23 mouse cellular contexts compared by ENCODE assay signal in the genomic region with DNA sequence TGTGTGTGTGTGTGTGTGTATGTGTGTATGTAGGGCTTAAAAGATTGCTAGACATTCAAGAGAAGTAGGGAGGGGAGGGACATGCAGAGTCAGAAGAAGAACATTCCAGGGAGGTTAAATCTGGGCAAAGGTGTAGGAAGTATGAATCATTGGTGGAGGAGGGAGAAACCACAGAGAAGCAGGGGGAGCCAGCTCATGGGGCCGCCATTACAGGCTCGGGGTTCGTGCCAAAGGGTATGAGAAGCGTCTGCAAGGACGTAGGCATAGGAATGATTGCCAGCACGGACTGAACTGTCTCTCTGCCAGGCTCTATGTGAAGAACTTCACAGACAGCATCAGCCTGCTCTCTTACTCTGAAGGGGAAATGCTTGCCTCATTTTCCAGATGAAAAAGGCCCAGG. TPM values are rescaled to one million over a fixed set of nuclear protein-coding genes. Genes with fewer than 3 reads are reported as not detected.
DNase-seq lines count a peak whose midpoint lies in the region; ATAC-seq and TF ChIP-seq lines count a peak whose summit lies in the region.
"Had no signal": no experiment of that assay in that cellular context is flagged by ENCODE, and none has a peak within 500 bp of the region (broad histone marks: within the 10 kb centered on the region; RNA-seq: fewer than 3 reads in every experiment).

No protein-coding gene starts in this region.

- no peak overlapping the region for H3K4me3 ChIP-seq in gastrocnemius, adult 2 months
- H3K4me3 ChIP-seq in hindbrain, postnatal 0 days (ENCODE audit: low read length) = no peak overlapping the region
- H3K4me3 ChIP-seq: heart, adult 2 months; limb, embryonic 13.5 days; lung, embryonic 15.5 days had no signal

- 0 out of 2 replicates have a peak, but pooled peaks cover 3% of the 10 kb centered on the region for H3K36me3 ChIP-seq in hindbrain, postnatal 0 days (ENCODE audit: insufficient read depth, low read length)

- peaks cover 14% of the 10 kb centered on the region; the same call in 1 of the 2 replicates for H3K27me3 ChIP-seq in hindbrain, postnatal 0 days (ENCODE audit: insufficient read depth, low read length)

- ATAC-seq in hindbrain, postnatal 0 days = no peak
- ATAC-seq: hindbrain, embryonic 16.5 days had no signal

- DNase-seq in gastrocnemius, adult 2 months = peak; percentile 16
- no peak for DNase-seq in gastrocnemius, adult 18-20 months (ENCODE audit: low spot score)
- DNase-seq in 416B (ENCODE audit: low read depth) = peak; percentile 39
- DNase-seq in adrenal gland, adult 8-10 months = peak; percentile 75
- DNase-seq in fibroblast of lung, adult 2 months (ENCODE audit: low read depth) = peak; percentile 83
- DNase-seq in embryo, embryonic 10 days (ENCODE audit: low spot score) = no peak
- no peak for DNase-seq in layer of hippocampus, adult 8-10 months (ENCODE audit: low spot score in 2 of 2)
- DNase-seq in hindbrain, postnatal 0 days (ENCODE audit: low spot score) = no peak
- DNase-seq: cerebellum, adult 2 months; cerebellum, postnatal 36 days; gastrocnemius, postnatal 25 days; kidney, adult 11 months had no signal

- no peak for TF ChIP-seq CTCF in gastrocnemius, adult 2 months (IDR thresholded peaks at IDR 0.05)
- no peak for TF ChIP-seq CTCF in hindbrain, postnatal 0 days (IDR thresholded peaks at IDR 0.05; ENCODE audit: low read depth)

- H3K4me2 ChIP-seq in hindbrain, postnatal 0 days (ENCODE audit: low read depth, low read length) = no peak overlapping the region
- H3K4me2 ChIP-seq: limb, embryonic 13.5 days; lung, embryonic 15.5 days; midbrain, embryonic 11.5 days had no signal

- no peak overlapping the region for H3K27ac ChIP-seq in gastrocnemius, adult 2 months
- H3K27ac ChIP-seq in hindbrain, postnatal 0 days = no peak overlapping the region
- H3K27ac ChIP-seq: heart, adult 2 months; limb, embryonic 13.5 days; liver, embryonic 14.5 days; lung, embryonic 15.5 days had no signal

- H3K9ac ChIP-seq in hindbrain, postnatal 0 days (replicated peaks; ENCODE audit: low read length) = no peak overlapping the region
- H3K9ac ChIP-seq: limb, embryonic 13.5 days; liver, embryonic 14.5 days; lung, embryonic 15.5 days had no signal

- intact Hi-C loops in gastrocnemius, adult 2 months (cut with DNase I) = no loop called here

- no peaks in the 10 kb centered on the region for H3K9me3 ChIP-seq in hindbrain, postnatal 0 days (ENCODE audit: low read length)
- H3K9me3 ChIP-seq: limb, embryonic 13.5 days; lung, embryonic 15.5 days had no signal

- peaks cover 7% of the 10 kb centered on the region; the same call in 1 of the 2 replicates for H3K4me1 ChIP-seq in hindbrain, postnatal 0 days (ENCODE audit: insufficient read depth, low read length)

- 82% methylated on average over 6 of the region's 6 CpGs for WGBS in hindbrain, postnatal 0 days

RNA-seq across cellular contexts. Expression of a gene that starts 8.8 kb away (rescaled TPM):
- total RNA-seq in gastrocnemius, adult 2 months (2021) = 10 to 100 TPM; 32.4 to 44.6 TPM
- 10 to 100 TPM; 41.4 to 45.4 TPM for total RNA-seq in gastrocnemius, adult 18-20 months (2021)
- 100 to 1,000 TPM; 254 to 451 (median 353) TPM for total RNA-seq in adrenal gland, adult 8-10 months (2022)
- total RNA-seq in layer of hippocampus, adult 8-10 months (2022) = 10 to 100 TPM; 30.4 to 40.5 (median 33.1) TPM
- 43.0 and 50.2 TPM in 2 replicates for total RNA-seq in hindbrain, postnatal 0 days (2014; rRNA removed)
- polyA plus RNA-seq in hindbrain, postnatal 0 days (2015; fragmentation: Nextera tagmentation; extraction: Ambion mirVana) = 14.0 and 14.4 TPM in 2 replicates

RNA-seq across cellular contexts. Expression of a gene that starts 20.0 kb away (rescaled TPM):
- 10 to 100 TPM; 22.2 to 22.6 TPM for total RNA-seq in gastrocnemius, adult 2 months (2021)
- 10 to 100 TPM; 20.1 to 21.3 TPM for total RNA-seq in gastrocnemius, adult 18-20 months (2021)
- 10 to 100 TPM; 56.2 to 62.7 (median 57.0) TPM for total RNA-seq in adrenal gland, adult 8-10 months (2022)
- total RNA-seq in layer of hippocampus, adult 8-10 months (2022) = 10 to 100 TPM; 22.5 to 31.3 (median 27.4) TPM
- 177 and 188 TPM in 2 replicates for total RNA-seq in hindbrain, postnatal 0 days (2014; rRNA removed)
- 131 and 140 TPM in 2 replicates for polyA plus RNA-seq in hindbrain, postnatal 0 days (2015; fragmentation: Nextera tagmentation; extraction: Ambion mirVana)

RNA-seq across cellular contexts. Expression of a gene that starts 21.7 kb away (rescaled TPM):
- total RNA-seq in gastrocnemius, adult 2 months (2021) = 10 to 100 TPM; 71.2 to 78.6 TPM
- 10 to 100 TPM; 70.6 to 74.4 TPM for total RNA-seq in gastrocnemius, adult 18-20 months (2021)
- 100 to 1,000 TPM; 112 to 147 (median 124) TPM for total RNA-seq in adrenal gland, adult 8-10 months (2022)
- 10 to 100 TPM; 77.7 to 94.4 (median 88.1) TPM for total RNA-seq in layer of hippocampus, adult 8-10 months (2022)
- 84.1 and 96.6 TPM in 2 replicates for total RNA-seq in hindbrain, postnatal 0 days (2014; rRNA removed)
- 73.3 and 76.2 TPM in 2 replicates for polyA plus RNA-seq in hindbrain, postnatal 0 days (2015; fragmentation: Nextera tagmentation; extraction: Ambion mirVana)

RNA-seq across cellular contexts. Expression of a gene that starts 23.4 kb away (rescaled TPM):
- total RNA-seq in gastrocnemius, adult 2 months (2021) = 100 to 1,000 TPM; 218 to 220 TPM
- total RNA-seq in gastrocnemius, adult 18-20 months (2021) = 100 to 1,000 TPM; 210 to 241 TPM
- 10 to 100 TPM; 24.9 to 39.2 (median 32.8) TPM for total RNA-seq in adrenal gland, adult 8-10 months (2022)
- total RNA-seq in layer of hippocampus, adult 8-10 months (2022) = 10 to 100 TPM; 12.4 to 17.8 (median 16.4) TPM
- 16.6 and 19.7 TPM in 2 replicates for total RNA-seq in hindbrain, postnatal 0 days (2014; rRNA removed)
- polyA plus RNA-seq in hindbrain, postnatal 0 days (2015; fragmentation: Nextera tagmentation; extraction: Ambion mirVana) = 40.0 and 43.0 TPM in 2 replicates

RNA-seq across cellular contexts. Expression of a gene that starts 45.3 kb away (rescaled TPM):
- total RNA-seq in gastrocnemius, adult 2 months (2021) = not detected
- total RNA-seq in gastrocnemius, adult 18-20 months (2021) = not detected
- total RNA-seq in adrenal gland, adult 8-10 months (2022) = not detected
- under 1 TPM in 1 of 4 experiments, not detected in 3; 0.43 TPM for total RNA-seq in layer of hippocampus, adult 8-10 months (2022)
- not detected in 2 replicates for total RNA-seq in hindbrain, postnatal 0 days (2014; rRNA removed)
- 0.19 and 0.61 TPM in 2 replicates for polyA plus RNA-seq in hindbrain, postnatal 0 days (2015; fragmentation: Nextera tagmentation; extraction: Ambion mirVana)
- total RNA-seq: gastrocnemius, postnatal 25 days; heart, adult 2 months; hematopoietic stem cell, adult 5-6 weeks; layer of hippocampus, postnatal 25 days; left cerebral cortex, postnatal 14 days had no signal
- polyA plus RNA-seq: heart, adult 2 months; hindbrain, embryonic 16.5 days; large intestine, adult 2 months; midbrain, embryonic 11.5 days; neural tube, embryonic 11.5 days had no signal

Comparison
In these comparisons a context has a peak if more than half of its experiments do, and no peak if none do; other contexts are left out.
1. DNase-seq: peak in gastrocnemius, adult 2 months (single experiment), 416B (single experiment), adrenal gland, adult 8-10 months (single experiment) and fibroblast of lung, adult 2 months (single experiment); none in gastrocnemius, adult 18-20 months (single experiment), embryo, embryonic 10 days (single experiment), layer of hippocampus, adult 8-10 months (0 of 2) and hindbrain, postnatal 0 days (single experiment).